Mouse (Mus musculus) limb, embryonic 10.5 days (tissue): Measurements from ENCODE around the gene Aknad1. TPM values are rescaled to one million over a fixed set of nuclear protein-coding genes. Genes with fewer than 3 reads are reported as not detected.

ENCODE experiments used
- DNase-seq: peaks from one replicate; pipeline ENCODE4 v3.0.0-alpha.2; 2017; ENCODE audit warnings: low spot score
- H3K27ac ChIP-seq: fragments of 300-500 bp; sonication (generic); 2 replicates; pipeline ENCODE4 v1.5.1; 2016; ENCODE audit warnings: mild to moderate bottlenecking
- H3K27me3 ChIP-seq: fragments of 300-500 bp; sonication (generic); 2 replicates; pipeline ENCODE4 v1.6.1; 2016; ENCODE audit warnings: low read depth, mild to moderate bottlenecking; ENCODE audit not compliant: poor library complexity, severe bottlenecking
- H3K36me3 ChIP-seq: fragments of 300-500 bp; sonication (generic); 2 replicates; pipeline ENCODE4 v1.6.1; 2016; ENCODE audit warnings: mild to moderate bottlenecking, moderate library complexity
- H3K4me1 ChIP-seq: fragments of 300-500 bp; sonication (generic); 2 replicates; pipeline ENCODE4 v1.6.1; 2016
- H3K4me3 ChIP-seq: fragments of 300-500 bp; sonication (generic); 2 replicates; pipeline ENCODE4 v1.5.1; 2016; ENCODE audit warnings: mild to moderate bottlenecking, moderate library complexity
- H3K9me3 ChIP-seq: fragments of 300-500 bp; sonication (generic); replicated peaks from 2 replicates; pipeline ENCODE4 v1.6.1; 2016; ENCODE audit warnings: mild to moderate bottlenecking
- WGBS: fragments of 180-500 bp; shearing (Covaris S2); methylation state at CpG from one replicate; pipeline ENCODE4 v1.1.7; 2016; 5-methylcytosine and 5-hydroxymethylcytosine counted together
- polyA plus RNA-seq: library from polyadenylated mRNA; unstranded; fragments of >200 nt; fragmentation: Nextera tagmentation; extraction: Ambion mirVana; gene quantifications from 2 replicates; pipeline ENCODE4 v1.2.1, GENCODE M21; 2016

The Aknad1 gene
- polyA plus RNA-seq, result 0.10 TPM in 1 of 2 replicates, not detected in the other

GRCm38 (mm10) chr3:108739045-108739708 lies at the start of gene Aknad1:
Gene Aknad1, plus strand, starts transcription at chr3:108739658.
- no peak within 1 kb of the TSS for H3K4me3 ChIP-seq
- H3K4me1 ChIP-seq, result peaks cover 24% of the 10 kb centered on the region
- 0 out of 2 replicates have a peak, but pooled peaks cover 3% of the 10 kb centered on the region for H3K9me3 ChIP-seq
- no peak within 1 kb of the TSS for H3K27ac ChIP-seq
- no peaks in the 10 kb centered on the region; the same call in 1 of the 2 replicates for H3K27me3 ChIP-seq
- DNase-seq, result no peak
- WGBS, result 77% methylated on average over 8 of the region's 8 CpGs
- no peaks in the 10 kb centered on the region for H3K36me3 ChIP-seq

GRCm38 (mm10) chr3:108689979-108690378 lies 49.5 kb upstream of the Aknad1 start:
- no peak for DNase-seq
- H3K4me3 ChIP-seq, result no peak overlapping the region
- no peaks in the 10 kb centered on the region for H3K27me3 ChIP-seq
- no peaks in the 10 kb centered on the region for H3K9me3 ChIP-seq
- 89% methylated on average over 4 of the region's 4 CpGs for WGBS
- peaks cover 80% of the 10 kb centered on the region for H3K36me3 ChIP-seq
- peak overlapping the region; percentile 39; the same call in 1 of the 2 replicates for H3K27ac ChIP-seq
- no peaks in the 10 kb centered on the region; the same call in 1 of the 2 replicates for H3K4me1 ChIP-seq

DNA sequence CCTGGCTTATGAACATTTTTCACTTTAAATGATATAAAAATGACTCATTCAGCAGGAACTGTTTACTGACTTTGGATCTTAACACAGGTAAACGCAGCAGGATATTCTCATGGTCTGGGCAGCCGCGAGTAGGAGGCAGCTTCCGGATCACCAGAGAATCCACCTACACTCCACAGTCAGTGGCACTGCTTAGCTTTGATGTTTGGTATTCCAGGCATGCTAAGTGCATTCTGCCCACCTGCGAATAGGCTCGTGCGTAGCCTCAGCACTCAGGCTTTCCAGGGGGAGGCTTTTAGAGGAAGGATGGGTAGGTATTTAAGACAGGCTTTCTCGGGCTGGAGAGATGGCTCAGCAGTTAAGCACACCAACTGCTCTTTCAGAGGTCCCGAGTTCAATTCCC lies 45.1 kb upstream of the Aknad1 start:
- DNase-seq, result no peak
- Histone ChIP-seq H3K36me3 (peaks cover 80% of the 10 kb centered on the region), H3K4me3 (no peak overlapping the region), H3K9me3 (no peaks in the 10 kb centered on the region), H3K4me1 (no peaks in the 10 kb centered on the region; the same call in 1 of the 2 replicates), H3K27ac (no peak overlapping the region), H3K27me3 (no peaks in the 10 kb centered on the region)
- WGBS, result 85% methylated on average over 9 of the region's 9 CpGs

- Histone ChIP-seq H3K4me1 (no peaks in the 10 kb centered on the region), H3K9me3 (no peaks in the 10 kb centered on the region), H3K27me3 (no peaks in the 10 kb centered on the region), H3K4me3 (no peak overlapping the region), H3K36me3 (peaks cover 98% of the 10 kb centered on the region), H3K27ac (no peak overlapping the region)
- WGBS, result 91% methylated on average over 8 of the region's 8 CpGs
- DNase-seq, result no peak
These were observed 40.8 kb upstream of the Aknad1 start for GRCm38 (mm10) chr3:108698662-108699061.

DNA sequence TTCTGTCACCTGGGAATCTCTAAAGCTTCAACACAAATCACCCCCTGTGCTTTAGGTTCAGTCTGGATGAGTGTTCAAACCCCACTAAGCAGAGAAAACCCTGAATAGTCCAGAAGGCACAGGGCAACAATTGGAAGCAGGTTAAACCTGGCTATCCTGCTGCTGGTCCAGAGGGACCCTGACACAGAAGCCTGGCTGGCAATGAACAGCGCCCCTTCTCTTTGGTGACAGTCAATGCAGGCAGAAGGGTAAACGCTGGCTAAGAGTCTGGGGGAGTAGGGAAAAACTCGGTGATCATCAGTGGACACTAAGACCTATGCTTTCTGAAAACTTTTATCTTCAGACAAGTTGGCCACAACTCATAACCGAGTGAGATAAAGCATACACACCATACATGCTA lies 39.7 kb upstream of the Aknad1 start:
- no peak overlapping the region for H3K4me3 ChIP-seq
- H3K9me3 ChIP-seq, result no peaks in the 10 kb centered on the region
- WGBS, result 92% methylated on average over 4 of the region's 4 CpGs
- H3K36me3 ChIP-seq, result peaks cover 86% of the 10 kb centered on the region
- no peak for DNase-seq
- 0 out of 2 replicates have a peak, but pooled peaks cover 3% of the 10 kb centered on the region for H3K4me1 ChIP-seq
- H3K27ac ChIP-seq, result no peak overlapping the region
- no peaks in the 10 kb centered on the region for H3K27me3 ChIP-seq

GRCm38 (mm10) chr3:108701256-108701655 lies 38.2 kb upstream of the Aknad1 start:
- Histone ChIP-seq H3K36me3 (peaks cover 86% of the 10 kb centered on the region), H3K4me3 (no peak overlapping the region), H3K27me3 (no peaks in the 10 kb centered on the region), H3K27ac (no peak overlapping the region), H3K4me1 (0 out of 2 replicates have a peak, but pooled peaks cover 3% of the 10 kb centered on the region), H3K9me3 (no peaks in the 10 kb centered on the region)
- no peak for DNase-seq
- WGBS, result 83% methylated on average over 1 of the region's 1 CpGs

DNA sequence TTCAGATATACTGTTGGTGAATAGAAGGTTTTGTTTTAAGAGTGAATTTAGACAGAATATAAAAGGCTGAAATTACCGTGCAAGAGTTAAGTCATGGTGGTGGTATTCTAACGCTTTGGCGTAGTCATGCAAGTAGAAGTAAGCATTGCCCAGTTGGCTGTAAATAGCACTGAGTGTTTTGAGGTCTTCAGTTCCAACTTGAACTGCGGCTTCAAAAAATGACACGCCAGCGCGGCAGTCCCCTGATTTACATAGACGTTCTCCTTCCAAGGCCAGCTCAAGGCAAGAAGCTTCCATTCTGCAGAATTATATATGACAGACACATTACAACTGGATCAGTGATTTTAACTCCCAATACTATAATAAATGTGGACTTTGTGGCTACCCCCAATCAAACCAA lies 36.7 kb upstream of the Aknad1 start:
- H3K27me3 ChIP-seq, result no peaks in the 10 kb centered on the region
- H3K27ac ChIP-seq, result no peak overlapping the region
- WGBS, result 96% methylated on average over 8 of the region's 8 CpGs
- no peak overlapping the region for H3K4me3 ChIP-seq
- 0 out of 2 replicates have a peak, but pooled peaks cover 3% of the 10 kb centered on the region for H3K4me1 ChIP-seq
- peaks cover 86% of the 10 kb centered on the region for H3K36me3 ChIP-seq
- no peak for DNase-seq
- no peaks in the 10 kb centered on the region for H3K9me3 ChIP-seq

DNA sequence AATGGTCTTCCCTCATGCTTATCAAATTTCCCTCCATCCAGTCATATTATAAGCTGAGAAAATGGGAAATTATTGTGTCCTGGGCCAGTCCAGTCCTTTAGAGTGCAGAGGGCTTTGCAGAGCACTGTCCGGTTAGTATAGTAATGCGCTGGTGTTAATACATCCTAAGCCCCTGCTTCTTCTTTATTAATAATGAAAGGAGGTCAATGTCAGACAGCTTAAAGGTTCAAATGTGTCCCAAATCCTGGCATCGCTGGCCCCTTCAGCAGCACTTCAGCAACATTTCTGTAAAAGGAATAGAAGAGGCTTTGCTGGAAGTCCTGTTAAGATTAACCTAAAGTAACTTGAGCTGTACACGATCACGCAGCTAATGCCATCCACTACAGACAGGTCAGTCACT lies 28.2 kb upstream of the Aknad1 start:
- DNase-seq, result no peak
- H3K4me3 ChIP-seq, result no peak overlapping the region
- WGBS, result 90% methylated on average over 5 of the region's 5 CpGs
- H3K9me3 ChIP-seq, result no peaks in the 10 kb centered on the region
- H3K36me3 ChIP-seq, result peaks cover 58% of the 10 kb centered on the region
- peaks cover 9% of the 10 kb centered on the region for H3K4me1 ChIP-seq
- H3K27ac ChIP-seq, result no peak overlapping the region
- H3K27me3 ChIP-seq, result no peaks in the 10 kb centered on the region

GRCm38 (mm10) chr3:108713065-108713675 lies 26.3 kb upstream of the Aknad1 start:
- no peak overlapping the region for H3K27ac ChIP-seq
- H3K4me3 ChIP-seq, result no peak overlapping the region
- H3K36me3 ChIP-seq, result peaks cover 46% of the 10 kb centered on the region
- DNase-seq, result no peak
- no peaks in the 10 kb centered on the region for H3K27me3 ChIP-seq
- WGBS, result 56% methylated on average over 3 of the region's 3 CpGs
- peaks cover 9% of the 10 kb centered on the region for H3K4me1 ChIP-seq
- H3K9me3 ChIP-seq, result no peaks in the 10 kb centered on the region

DNA sequence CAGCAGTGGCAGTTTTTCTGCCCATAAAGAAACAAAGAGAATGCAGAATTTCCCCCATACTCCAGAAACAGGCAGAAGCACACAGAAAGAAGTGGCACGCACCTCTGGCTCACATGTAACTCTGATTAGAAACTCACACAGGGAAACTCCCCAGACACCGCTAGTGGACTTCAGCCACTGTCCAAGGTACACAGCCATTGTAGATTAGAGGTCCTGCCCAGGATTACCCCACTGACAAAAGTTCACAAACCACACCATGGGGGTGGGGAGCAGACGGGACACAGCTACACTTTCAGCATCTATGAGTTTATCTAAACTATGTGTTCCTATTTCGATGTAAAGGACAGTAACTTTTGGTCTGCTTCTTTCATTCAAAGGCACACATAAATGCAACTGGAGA lies 24.6 kb upstream of the Aknad1 start:
- DNase-seq, result no peak
- Histone ChIP-seq H3K4me1 (peaks cover 16% of the 10 kb centered on the region), H3K27me3 (no peaks in the 10 kb centered on the region), H3K36me3 (peaks cover 37% of the 10 kb centered on the region), H3K27ac (no peak overlapping the region), H3K4me3 (no peak overlapping the region), H3K9me3 (no peaks in the 10 kb centered on the region)
- WGBS, result 95% methylated on average over 4 of the region's 4 CpGs

DNA sequence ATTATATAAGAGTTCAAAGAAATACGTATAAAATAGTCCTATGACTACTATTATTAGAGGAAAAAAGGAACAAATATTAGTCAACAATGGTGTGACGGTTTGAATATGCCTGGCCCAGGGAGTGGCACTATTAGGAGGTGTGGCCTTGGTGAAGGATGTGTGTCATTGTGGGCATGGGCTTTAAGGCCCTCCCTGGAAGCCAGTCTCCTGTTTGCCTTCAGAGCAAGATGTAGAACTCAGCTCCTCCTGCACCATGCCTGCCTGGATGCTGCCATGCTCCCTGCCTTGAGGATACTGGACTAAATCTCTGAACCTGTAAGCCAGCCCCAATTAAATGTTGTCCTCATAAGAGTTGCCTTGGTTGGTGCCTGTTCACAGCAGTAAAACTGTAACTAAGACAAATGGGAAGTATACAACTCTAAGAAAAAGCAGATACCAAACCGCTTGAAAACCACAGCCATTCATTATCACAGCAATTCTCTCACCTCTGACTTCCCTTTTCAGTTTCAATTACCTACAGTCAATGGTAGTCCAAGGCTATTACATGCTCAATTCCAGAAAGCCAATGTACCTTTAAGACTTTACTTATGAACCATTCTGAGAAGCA lies 21.5 kb upstream of the Aknad1 start:
- H3K4me3 ChIP-seq, result no peak overlapping the region
- H3K27ac ChIP-seq, result no peak overlapping the region
- H3K36me3 ChIP-seq, result peaks cover 30% of the 10 kb centered on the region
- no peaks in the 10 kb centered on the region for H3K9me3 ChIP-seq
- DNase-seq, result no peak
- WGBS, result 79% methylated on average over 3 of the region's 3 CpGs
- H3K4me1 ChIP-seq, result peaks cover 32% of the 10 kb centered on the region
- H3K27me3 ChIP-seq, result no peaks in the 10 kb centered on the region

GRCm38 (mm10) chr3:108719357-108719756 lies 20.1 kb upstream of the Aknad1 start:
- H3K9me3 ChIP-seq, result no peaks in the 10 kb centered on the region
- peaks cover 26% of the 10 kb centered on the region for H3K36me3 ChIP-seq
- 91% methylated on average over 2 of the region's 2 CpGs for WGBS
- H3K27me3 ChIP-seq, result no peaks in the 10 kb centered on the region
- no peak overlapping the region for H3K27ac ChIP-seq
- no peak for DNase-seq
- H3K4me1 ChIP-seq, result peaks cover 29% of the 10 kb centered on the region
- 0 out of 2 replicates have a peak overlapping the region, but pooled peaks have one; percentile 10 for H3K4me3 ChIP-seq

DNA sequence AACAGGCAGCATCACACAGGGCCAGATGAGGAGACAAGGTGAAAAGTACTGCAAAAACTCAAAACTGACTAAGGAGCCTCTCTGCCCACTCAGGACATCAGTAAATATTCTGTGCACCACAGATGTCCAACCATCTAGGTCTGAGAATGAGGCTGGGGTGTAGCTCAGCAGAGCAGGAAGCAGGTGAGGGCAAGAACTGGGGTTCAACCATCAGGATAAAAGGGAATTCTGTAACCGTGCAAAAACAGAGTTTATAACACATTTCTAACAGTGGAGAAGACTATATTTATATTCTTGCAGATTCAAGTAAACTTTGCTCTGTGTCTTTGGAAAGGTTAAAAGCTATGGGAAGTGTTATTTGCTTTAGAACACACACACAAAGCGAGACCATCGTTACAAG lies 19.7 kb upstream of the Aknad1 start:
- H3K4me3 ChIP-seq, result 0 out of 2 replicates have a peak overlapping the region, but pooled peaks have one; percentile 10
- H3K27ac ChIP-seq, result no peak overlapping the region
- no peaks in the 10 kb centered on the region for H3K27me3 ChIP-seq
- DNase-seq, result no peak
- peaks cover 24% of the 10 kb centered on the region for H3K36me3 ChIP-seq
- peaks cover 29% of the 10 kb centered on the region for H3K4me1 ChIP-seq
- H3K9me3 ChIP-seq, result no peaks in the 10 kb centered on the region
- 90% methylated on average over 3 of the region's 3 CpGs for WGBS
